8 mouse cellular contexts compared by ENCODE assay signal in the genomic region with DNA sequence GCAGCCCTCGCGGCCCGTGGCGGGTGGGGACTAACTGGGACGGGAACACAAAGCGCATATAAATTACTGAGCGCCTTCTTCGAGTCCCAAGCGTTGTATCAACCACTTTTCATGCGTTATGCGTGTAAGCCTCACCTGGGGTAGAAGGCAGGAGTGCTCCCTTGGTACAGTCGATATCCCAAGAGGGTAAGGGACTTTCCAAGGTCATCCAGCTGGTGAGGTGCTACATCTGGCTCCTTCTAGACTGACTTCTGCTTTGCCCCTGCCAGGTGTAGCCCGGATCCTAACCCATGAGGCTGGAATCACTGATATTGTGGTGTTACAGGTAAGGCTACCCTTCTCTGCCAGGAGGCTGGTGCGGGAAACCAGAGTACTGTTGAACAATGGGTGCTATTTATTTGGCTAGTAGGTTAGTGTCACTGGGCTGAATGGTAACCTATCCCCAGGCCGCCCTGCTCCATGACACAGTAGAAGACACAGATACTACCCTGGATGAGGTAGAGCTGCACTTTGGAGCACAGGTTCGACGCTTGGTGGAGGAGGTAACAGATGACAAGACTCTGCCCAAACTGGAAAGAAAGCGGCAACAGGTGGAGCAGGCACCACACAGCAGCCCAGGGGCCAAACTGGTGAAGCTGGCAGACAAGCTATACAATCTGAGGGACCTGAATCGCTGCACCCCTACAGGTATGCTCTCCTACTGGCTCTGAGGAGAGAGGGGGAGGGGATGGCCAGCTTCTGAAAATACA. TPM values are rescaled to one million over a fixed set of nuclear protein-coding genes. Genes with fewer than 3 reads are reported as not detected.
A peak's percentile ranks its signal among the peaks of the same experiment; 100 is the strongest.
DNase-seq lines count a peak whose midpoint lies in the region; ATAC-seq and TF ChIP-seq lines count a peak whose summit lies in the region.

No protein-coding gene starts in this region.

- DNase-seq in lung, embryonic 14.5 days: no peak
- no peak for DNase-seq in lung, postnatal 14 days
- no peak for DNase-seq in left cerebral cortex, adult 8-10 months (ENCODE audit: low spot score in 2 of 2)
- no peak for DNase-seq in adipocyte (ENCODE audit: low spot score)
- DNase-seq in retina, embryonic 14.5 days (ENCODE audit: low spot score): no peak

- no peaks in the 10 kb centered on the region for H3K27me3 ChIP-seq in lung, embryonic 14.5 days (ENCODE audit: insufficient read depth, low read length)
- H3K27me3 ChIP-seq in embryonic facial prominence, embryonic 15.5 days: no peaks in the 10 kb centered on the region
- no peaks in the 10 kb centered on the region for H3K27me3 ChIP-seq in intestine, embryonic 16.5 days (replicated peaks; ENCODE audit: control insufficient read depth, insufficient read depth, low read length)
- no peaks in the 10 kb centered on the region for H3K27me3 ChIP-seq in neural tube, embryonic 14.5 days (ENCODE audit: control insufficient read depth, insufficient read depth, low read length)

- H3K9me3 ChIP-seq in lung, embryonic 14.5 days (ENCODE audit: low read depth, low read length): no peaks in the 10 kb centered on the region
- H3K9me3 ChIP-seq in embryonic facial prominence, embryonic 15.5 days (replicated peaks): no peaks in the 10 kb centered on the region
- H3K9me3 ChIP-seq in intestine, embryonic 16.5 days (ENCODE audit: control insufficient read depth, low read length): no peaks in the 10 kb centered on the region
- H3K9me3 ChIP-seq in neural tube, embryonic 14.5 days (ENCODE audit: control insufficient read depth, low read length): no peaks in the 10 kb centered on the region

- H3K27ac ChIP-seq in lung, embryonic 14.5 days (ENCODE audit: low read depth): no peak overlapping the region
- peak overlapping the region; percentile 75 for H3K27ac ChIP-seq in embryonic facial prominence, embryonic 15.5 days (replicated peaks)
- H3K27ac ChIP-seq in intestine, embryonic 16.5 days (ENCODE audit: low read length): peak overlapping the region; percentile 45; the same call in 1 of the 2 replicates
- H3K27ac ChIP-seq in neural tube, embryonic 14.5 days (ENCODE audit: low read depth, low read length): peak overlapping the region; percentile 73

- H3K4me1 ChIP-seq in lung, embryonic 14.5 days (ENCODE audit: insufficient read depth): peaks cover 17% of the 10 kb centered on the region; the same call in 1 of the 2 replicates
- peaks cover 41% of the 10 kb centered on the region for H3K4me1 ChIP-seq in embryonic facial prominence, embryonic 15.5 days
- H3K4me1 ChIP-seq in intestine, embryonic 16.5 days (ENCODE audit: control insufficient read depth, insufficient read depth, low read length): peaks cover 21% of the 10 kb centered on the region
- peaks cover 25% of the 10 kb centered on the region for H3K4me1 ChIP-seq in neural tube, embryonic 14.5 days (ENCODE audit: control insufficient read depth, insufficient read depth, low read length)

- no peak for TF ChIP-seq CTCF in lung, embryonic 14.5 days (IDR thresholded peaks at IDR 0.05; ENCODE audit: low read depth)

- peak overlapping the region; percentile 89 for H3K4me2 ChIP-seq in lung, embryonic 14.5 days
- H3K4me2 ChIP-seq in embryonic facial prominence, embryonic 15.5 days (replicated peaks): peak overlapping the region; percentile 80
- H3K4me2 ChIP-seq in intestine, embryonic 16.5 days (ENCODE audit: low read depth, low read length): peak overlapping the region; percentile 88
- H3K4me2 ChIP-seq in neural tube, embryonic 14.5 days (ENCODE audit: low read depth, low read length): peak overlapping the region; percentile 80

- peak overlapping the region; percentile 77 for H3K9ac ChIP-seq in lung, embryonic 14.5 days
- peak overlapping the region; percentile 59 for H3K9ac ChIP-seq in embryonic facial prominence, embryonic 15.5 days
- peak overlapping the region; percentile 89 for H3K9ac ChIP-seq in intestine, embryonic 16.5 days (ENCODE audit: low read depth, low read length)
- H3K9ac ChIP-seq in neural tube, embryonic 14.5 days (replicated peaks; ENCODE audit: low read depth, low read length): peak overlapping the region; percentile 72

- 0 out of 2 replicates have a peak, but pooled peaks cover 2% of the 10 kb centered on the region for H3K36me3 ChIP-seq in lung, embryonic 14.5 days (ENCODE audit: insufficient read depth)
- 0 out of 2 replicates have a peak, but pooled peaks cover 4% of the 10 kb centered on the region for H3K36me3 ChIP-seq in embryonic facial prominence, embryonic 15.5 days
- 0 out of 2 replicates have a peak, but pooled peaks cover 2% of the 10 kb centered on the region for H3K36me3 ChIP-seq in intestine, embryonic 16.5 days (ENCODE audit: control insufficient read depth, insufficient read depth, low read length)
- H3K36me3 ChIP-seq in neural tube, embryonic 14.5 days (ENCODE audit: control insufficient read depth, insufficient read depth, low read length): no peaks in the 10 kb centered on the region

- WGBS in lung, embryonic 14.5 days: 22% methylated on average over 19 of the region's 19 CpGs
- WGBS in embryonic facial prominence, embryonic 15.5 days: 24% methylated on average over 19 of the region's 19 CpGs
- WGBS in intestine, embryonic 16.5 days: 25% methylated on average over 19 of the region's 19 CpGs
- 25% methylated on average over 19 of the region's 19 CpGs for WGBS in neural tube, embryonic 14.5 days

- H3K4me3 ChIP-seq in lung, embryonic 14.5 days (ENCODE audit: low read depth, low read length): peak overlapping the region; percentile 52
- H3K4me3 ChIP-seq in embryonic facial prominence, embryonic 15.5 days (replicated peaks): peak overlapping the region; percentile 58
- peak overlapping the region; percentile 65 for H3K4me3 ChIP-seq in intestine, embryonic 16.5 days (ENCODE audit: low read length)
- H3K4me3 ChIP-seq in neural tube, embryonic 14.5 days (ENCODE audit: low read depth, low read length): peak overlapping the region; percentile 44

- ATAC-seq in lung, embryonic 14.5 days (ENCODE audit: insufficient read depth): no peak
- no peak for ATAC-seq in embryonic facial prominence, embryonic 15.5 days (ENCODE audit: insufficient number of reproducible peaks, low FRiP score, low TSS enrichment, low read depth)
- ATAC-seq in intestine, embryonic 16.5 days: peak; percentile 4; the same call in 1 of the 2 replicates
- ATAC-seq in neural tube, embryonic 14.5 days (ENCODE audit: low read depth): peak; percentile 7

RNA-seq across cellular contexts. Expression of a gene that starts 0.5 kb away (rescaled TPM):
- 17.2 and 17.9 TPM in 2 replicates for polyA plus RNA-seq in lung, embryonic 14.5 days (2014; fragmentation: Nextera tagmentation; extraction: Ambion mirVana)
- polyA plus RNA-seq in embryonic facial prominence, embryonic 15.5 days (2015; fragmentation: Nextera tagmentation; extraction: Ambion mirVana): 22.9 and 25.4 TPM in 2 replicates
- polyA plus RNA-seq in intestine, embryonic 16.5 days (2015; fragmentation: Nextera tagmentation; extraction: Ambion mirVana): 15.1 and 18.7 TPM in 2 replicates
- polyA plus RNA-seq in neural tube, embryonic 14.5 days (2014; fragmentation: Nextera tagmentation; extraction: Ambion mirVana): 21.5 and 25.8 TPM in 2 replicates
- total RNA-seq in left cerebral cortex, adult 8-10 months (2022): 10 to 100 TPM; 50.5 to 63.4 (median 57.2) TPM

RNA-seq across cellular contexts. Expression of a gene that starts 2.6 kb away (rescaled TPM):
- polyA plus RNA-seq in lung, embryonic 14.5 days (2014; fragmentation: Nextera tagmentation; extraction: Ambion mirVana): 34.3 and 35.3 TPM in 2 replicates
- polyA plus RNA-seq in embryonic facial prominence, embryonic 15.5 days (2015; fragmentation: Nextera tagmentation; extraction: Ambion mirVana): 55.6 and 57.7 TPM in 2 replicates
- polyA plus RNA-seq in intestine, embryonic 16.5 days (2015; fragmentation: Nextera tagmentation; extraction: Ambion mirVana): 35.0 and 38.5 TPM in 2 replicates
- polyA plus RNA-seq in neural tube, embryonic 14.5 days (2014; fragmentation: Nextera tagmentation; extraction: Ambion mirVana): 32.3 and 41.0 TPM in 2 replicates
- total RNA-seq in left cerebral cortex, adult 8-10 months (2022): 10 to 100 TPM; 40.2 to 43.7 (median 42.4) TPM

RNA-seq across cellular contexts. Expression of a gene that starts 19.2 kb away (rescaled TPM):
- 11.0 and 12.0 TPM in 2 replicates for polyA plus RNA-seq in lung, embryonic 14.5 days (2014; fragmentation: Nextera tagmentation; extraction: Ambion mirVana)
- 10.4 and 10.8 TPM in 2 replicates for polyA plus RNA-seq in embryonic facial prominence, embryonic 15.5 days (2015; fragmentation: Nextera tagmentation; extraction: Ambion mirVana)
- 7.9 and 8.3 TPM in 2 replicates for polyA plus RNA-seq in intestine, embryonic 16.5 days (2015; fragmentation: Nextera tagmentation; extraction: Ambion mirVana)
- polyA plus RNA-seq in neural tube, embryonic 14.5 days (2014; fragmentation: Nextera tagmentation; extraction: Ambion mirVana): 13.7 and 20.1 TPM in 2 replicates
- total RNA-seq in left cerebral cortex, adult 8-10 months (2022): 10 to 100 TPM; 16.3 to 21.7 (median 18.0) TPM

RNA-seq across cellular contexts. Expression of a gene that starts 27.7 kb away (rescaled TPM):
- polyA plus RNA-seq in lung, embryonic 14.5 days (2014; fragmentation: Nextera tagmentation; extraction: Ambion mirVana): 20.1 and 23.9 TPM in 2 replicates
- polyA plus RNA-seq in embryonic facial prominence, embryonic 15.5 days (2015; fragmentation: Nextera tagmentation; extraction: Ambion mirVana): 24.8 and 25.2 TPM in 2 replicates
- polyA plus RNA-seq in intestine, embryonic 16.5 days (2015; fragmentation: Nextera tagmentation; extraction: Ambion mirVana): 8.0 and 10.0 TPM in 2 replicates
- 22.9 and 23.6 TPM in 2 replicates for polyA plus RNA-seq in neural tube, embryonic 14.5 days (2014; fragmentation: Nextera tagmentation; extraction: Ambion mirVana)
- total RNA-seq in left cerebral cortex, adult 8-10 months (2022): 100 to 1,000 TPM; 158 to 168 (median 165) TPM

RNA-seq across cellular contexts. Expression of a gene that starts 44.3 kb away (rescaled TPM):
- 10.1 and 12.0 TPM in 2 replicates for polyA plus RNA-seq in lung, embryonic 14.5 days (2014; fragmentation: Nextera tagmentation; extraction: Ambion mirVana)
- polyA plus RNA-seq in embryonic facial prominence, embryonic 15.5 days (2015; fragmentation: Nextera tagmentation; extraction: Ambion mirVana): 16.4 and 16.7 TPM in 2 replicates
- 10.9 and 11.6 TPM in 2 replicates for polyA plus RNA-seq in intestine, embryonic 16.5 days (2015; fragmentation: Nextera tagmentation; extraction: Ambion mirVana)
- polyA plus RNA-seq in neural tube, embryonic 14.5 days (2014; fragmentation: Nextera tagmentation; extraction: Ambion mirVana): 2.2 and 6.0 TPM in 2 replicates
- total RNA-seq in left cerebral cortex, adult 8-10 months (2022): 10 to 100 TPM in 1 of 4 experiments, 1 to 10 TPM in 3; 4.5 to 10.5 (median 6.9) TPM

Comparison
In these comparisons a context has a peak if more than half of its experiments do, and no peak if none do; other contexts are left out.
1. ATAC-seq: peak in intestine, embryonic 16.5 days (single experiment) and neural tube, embryonic 14.5 days (single experiment); none in lung, embryonic 14.5 days (single experiment) and embryonic facial prominence, embryonic 15.5 days (single experiment).
2. Peak in every context shown above with its lines, with median percentiles within 50 percentile points of each other: H3K4me2 ChIP-seq, H3K4me3 ChIP-seq and H3K9ac ChIP-seq.